Mouse (Mus musculus) ovary, adult 18-20 months (tissue): ENCODE data around the gene Tssk3.
A peak's percentile ranks its signal among the peaks of the same experiment; 100 is the strongest.

Source experiments
- DNase-seq: peaks from one replicate; pipeline ENCODE4 v3.0.0; 2022; ENCODE audit warnings: low spot score, mixed read lengths

Gene Tssk3

GRCm38 (mm10) chr4:129448713-129449112 lies 42.1 kb downstream of the Tssk3 start:
- no peak for DNase-seq

GRCm38 (mm10) chr4:129447778-129448563 lies 42.9 kb downstream of the Tssk3 start:
- no peak for DNase-seq

GRCm38 (mm10) chr4:129447360-129447759 lies 43.5 kb downstream of the Tssk3 start:
- DNase-seq, result no peak

GRCm38 (mm10) chr4:129441145-129441544 lies 49.7 kb downstream of the Tssk3 start:
- no peak for DNase-seq

- DNase-seq, result peak; percentile 54
Measured at GRCm38 (mm10) chr4:129440340-129441063, 50.3 kb downstream of the Tssk3 start, which contains the start of gene Zbtb8b. TSS of gene Zbtb8b (minus strand) at chr4:129440853.
